Mouse (Mus musculus) gastrocnemius, adult 8-10 months (tissue): Measurements from ENCODE around the gene Arhgap22. TPM values are rescaled to one million over a fixed set of nuclear protein-coding genes. Genes with fewer than 3 reads are reported as not detected.

ENCODE experiments used
- DNase-seq, 2 experiments: peaks; one replicate each; pipeline ENCODE4 v3.0.0; 2022; ENCODE audit warnings: low spot score in 2 of 2
- total RNA-seq, 4 experiments: library from RNA; stranded (reverse); gene quantifications; 2 replicates each; pipeline ENCODE4 v1.2.4; 2022

The Arhgap22 gene
- total RNA-seq, 4 experiments from 2014 or later, result 0.27 to 1.3 (median 0.70) TPM

- DNase-seq, result no peak
These were observed 115.5 kb downstream of the Arhgap22 start for GRCm38 (mm10) chr14:33329297-33329805.

- no peak for DNase-seq
These were observed 117.2 kb downstream of the Arhgap22 start for GRCm38 (mm10) chr14:33330986-33331385.

- DNase-seq, result no peak
These were observed 117.8 kb downstream of the Arhgap22 start for GRCm38 (mm10) chr14:33331627-33332026.

- no peak for DNase-seq
These were observed 120.0 kb downstream of the Arhgap22 start for GRCm38 (mm10) chr14:33333833-33334232.

- no peak for DNase-seq
These were observed 120.6 kb downstream of the Arhgap22 start for GRCm38 (mm10) chr14:33334402-33334801.

GRCm38 (mm10) chr14:33335733-33336132, 121.9 kb downstream of the Arhgap22 start:
- no peak for DNase-seq

- no peak for DNase-seq
These were observed 124.9 kb downstream of the Arhgap22 start for GRCm38 (mm10) chr14:33338684-33339083.

GRCm38 (mm10) chr14:33343131-33343725, 129.4 kb downstream of the Arhgap22 start:
- DNase-seq, result no peak

- no peak for DNase-seq
These were observed 132.7 kb downstream of the Arhgap22 start for GRCm38 (mm10) chr14:33346546-33346945.

GRCm38 (mm10) chr14:33347738-33348137, 133.9 kb downstream of the Arhgap22 start:
- DNase-seq, result no peak

- DNase-seq, result no peak
These were observed 134.3 kb downstream of the Arhgap22 start for GRCm38 (mm10) chr14:33348146-33348545.

GRCm38 (mm10) chr14:33351019-33351418, 137.2 kb downstream of the Arhgap22 start:
- no peak for DNase-seq

- peak; percentile 31 to 33 for DNase-seq
These were observed 138.3 kb downstream of the Arhgap22 start for GRCm38 (mm10) chr14:33351984-33352722.

- DNase-seq, result no peak
These were observed 139.1 kb downstream of the Arhgap22 start for GRCm38 (mm10) chr14:33352890-33353289.

GRCm38 (mm10) chr14:33355276-33355675, 141.4 kb downstream of the Arhgap22 start:
- no peak for DNase-seq

- DNase-seq, result no peak
These were observed 144.0 kb downstream of the Arhgap22 start for GRCm38 (mm10) chr14:33357600-33358368.

- no peak for DNase-seq
These were observed 145.1 kb downstream of the Arhgap22 start for GRCm38 (mm10) chr14:33358891-33359290.

- no peak for DNase-seq
These were observed 147.7 kb downstream of the Arhgap22 start for GRCm38 (mm10) chr14:33361546-33361945.

- DNase-seq, result no peak
These were observed 148.3 kb downstream of the Arhgap22 start for GRCm38 (mm10) chr14:33362122-33362521.

GRCm38 (mm10) chr14:33362807-33363206, 149.0 kb downstream of the Arhgap22 start:
- no peak for DNase-seq

- no peak for DNase-seq
These were observed 149.8 kb downstream of the Arhgap22 start for GRCm38 (mm10) chr14:33363611-33364010.

- no peak for DNase-seq
These were observed 150.2 kb downstream of the Arhgap22 start for GRCm38 (mm10) chr14:33364061-33364460.
